Mouse (Mus musculus) gastrocnemius, adult 2 months (tissue): Measurements from ENCODE around the gene Olfr1385. TPM values are rescaled to one million over a fixed set of nuclear protein-coding genes. Genes with fewer than 3 reads are reported as not detected.
"Not testable (repeated sequence)": the region's sequence is repeated elsewhere in the genome, so short reads cannot be mapped to it uniquely, and the experiment has no call there.

Experiments used
- DNase-seq: peaks from one replicate; pipeline ENCODE4 v3.0.0; 2022
- H3K27ac ChIP-seq: fragments of 200-600 bp; 2 replicates; pipeline ENCODE4 v1.8.1; 2022; ENCODE audit warnings: mild to moderate bottlenecking
- H3K4me3 ChIP-seq: fragments of 200-600 bp; 2 replicates; pipeline ENCODE4 v1.8.1; 2022; ENCODE audit warnings: mild to moderate bottlenecking, moderate library complexity
- CTCF ChIP-seq: fragments of 200-600 bp; IDR thresholded peaks from 2 replicates; pipeline ENCODE4 v1.8.1; 2022; ENCODE audit warnings: antibody characterized with exemption, mild to moderate bottlenecking, moderate library complexity
- intact Hi-C: fragments of 180-260 bp; cut with DNase I; formaldehyde crosslinking; loops from one replicate; pipeline ENCODE4 v1.15.1; 2025
- long read RNA-seq, 2 experiments: library from polyadenylated mRNA; stranded (forward); transcript quantifications; one replicate each; pipeline ENCODE4 v2.0.0; 2021
- total RNA-seq, 2 experiments: library from RNA; stranded (reverse); gene quantifications; 2 replicates each; pipeline ENCODE4 v1.2.3; 2021

Olfr1385 gene
- not detected for total RNA-seq
- long read RNA-seq, experiment 1, result 0 reads
- long read RNA-seq, experiment 2, result 0 reads

GRCm38 (mm10) chr11:49488770-49489169 is at the start of gene Olfr1385:
Gene Olfr1385 (plus strand): TSS chr11:49489070.
- intact Hi-C loops, H3K27ac ChIP-seq, H3K4me3 ChIP-seq, DNase-seq: not testable (repeated sequence)

GRCm38 (mm10) chr11:49455043-49455442 is 33.8 kb upstream of the Olfr1385 start, which contains the start of gene Olfr1387:
Gene Olfr1387 (plus strand): TSS chr11:49455343.
- Histone ChIP-seq H3K4me3 (no peak within 1 kb of the TSS), H3K27ac (no peak within 1 kb of the TSS)
- TF ChIP-seq CTCF, result no peak
- DNase-seq, result no peak
- intact Hi-C loops, result no loop called here

- DNase-seq, H3K27ac ChIP-seq, H3K4me3 ChIP-seq, intact Hi-C loops: not testable (repeated sequence)
Observed at GRCm38 (mm10) chr11:49464746-49465145, 24.1 kb upstream of the Olfr1385 start, which contains the start of gene Olfr1386. Gene Olfr1386 (plus strand): TSS chr11:49465046.

DNA sequence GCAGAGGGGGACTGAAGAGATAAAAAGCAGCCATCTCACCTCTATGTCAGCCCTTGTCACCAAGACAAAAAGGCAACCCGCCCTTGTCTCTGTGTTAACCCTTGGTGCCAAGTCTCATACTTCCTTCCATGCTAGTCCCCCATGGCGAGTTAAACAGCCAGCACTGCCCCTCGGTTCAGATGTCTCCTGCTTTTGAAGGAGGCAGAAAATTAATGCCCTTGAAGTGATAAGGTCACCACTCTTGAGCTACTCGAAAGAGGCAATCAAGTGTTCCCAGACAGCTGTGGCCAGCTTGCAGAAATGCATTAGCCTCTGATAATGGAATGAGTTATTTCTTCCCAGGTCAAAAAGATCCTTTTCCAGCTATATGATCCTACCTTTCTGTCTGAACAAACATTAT is 2.9 kb upstream of the Olfr1385 start:
- Histone ChIP-seq H3K4me3 (no peak overlapping the region), H3K27ac (no peak overlapping the region)
- no peak for DNase-seq
- TF ChIP-seq CTCF, result no peak
- intact Hi-C loops, result no loop called here

- Histone ChIP-seq H3K4me3 (no peak overlapping the region), H3K27ac (no peak overlapping the region)
- TF ChIP-seq CTCF, result no peak
- no peak for DNase-seq
- intact Hi-C loops, result no loop called here
Observed at GRCm38 (mm10) chr11:49518086-49518485, 29.2 kb downstream of the Olfr1385 start.

DNA sequence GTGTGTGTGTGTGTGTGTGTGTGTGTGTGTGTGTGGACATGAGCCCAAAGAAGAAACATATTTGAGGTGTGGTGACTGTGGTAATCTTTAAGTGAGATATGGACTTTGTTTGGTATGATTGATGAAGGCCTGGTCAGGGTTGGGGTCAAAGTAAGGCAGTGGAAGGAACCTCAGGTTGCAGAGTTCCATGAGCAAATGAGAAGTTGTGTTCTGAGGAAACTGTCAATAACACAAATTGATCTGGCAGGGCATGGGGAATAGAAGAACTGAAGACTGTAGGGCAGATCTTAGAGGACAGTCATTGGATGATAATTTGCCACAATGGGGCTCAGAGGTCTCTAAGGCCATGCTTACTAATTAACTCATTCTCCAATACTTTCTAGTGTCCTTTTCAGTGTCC is 30.5 kb downstream of the Olfr1385 start, which contains the start of gene Olfr1383:
TSS of gene Olfr1383 (plus strand) at position 301 of the 400 bp plus-strand sequence.
- intact Hi-C loops, result no loop called here
- DNase-seq, result no peak
- Histone ChIP-seq H3K27ac (no peak within 1 kb of the TSS), H3K4me3 (no peak within 1 kb of the TSS)
- TF ChIP-seq CTCF, result no peak

GRCm38 (mm10) chr11:49527947-49528346 is 39.1 kb downstream of the Olfr1385 start, which contains the start of gene Olfr1382:
Gene Olfr1382 (plus strand): TSS chr11:49528247.
- TF ChIP-seq CTCF, result no peak
- DNase-seq, result no peak
- no peak within 1 kb of the TSS for H3K27ac ChIP-seq
- no peak within 1 kb of the TSS for H3K4me3 ChIP-seq
- intact Hi-C loops, result no loop called here

- no peak for TF ChIP-seq CTCF
- Histone ChIP-seq H3K4me3 (no peak overlapping the region), H3K27ac (no peak overlapping the region)
- DNase-seq, result no peak
- intact Hi-C loops, result no loop called here
Observed at GRCm38 (mm10) chr11:49532761-49533160, 43.9 kb downstream of the Olfr1385 start.

DNA sequence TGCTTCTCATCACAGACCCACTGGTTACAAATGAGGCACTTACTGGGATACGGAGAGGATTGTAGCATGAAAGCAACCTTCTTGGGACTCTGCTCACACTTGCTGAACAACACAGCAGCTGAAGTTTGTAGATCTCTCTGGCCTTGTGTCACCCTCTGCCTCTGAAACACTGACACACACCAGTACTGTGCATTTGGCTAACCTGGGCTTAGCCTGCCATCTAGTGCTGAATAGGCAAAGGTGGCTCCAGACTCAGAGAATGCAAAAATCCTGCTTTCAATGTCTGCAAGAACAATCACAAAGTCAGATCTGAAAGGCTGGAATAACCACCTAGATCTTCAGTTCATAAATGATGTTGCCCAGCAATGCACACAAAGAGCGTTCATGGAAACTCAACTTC is 47.8 kb downstream of the Olfr1385 start:
- H3K27ac ChIP-seq, H3K4me3 ChIP-seq, DNase-seq, intact Hi-C loops: not testable (repeated sequence)

GRCm38 (mm10) chr11:49543149-49543548 is 54.3 kb downstream of the Olfr1385 start, which contains the start of gene Olfr1381:
Gene Olfr1381 (plus strand): TSS chr11:49543449.
- H3K27ac ChIP-seq, DNase-seq, H3K4me3 ChIP-seq, intact Hi-C loops: not testable (repeated sequence)

Other genes starting within 250 kb of the Olfr1385 start
- gene Mgat1, start 244.9 kb upstream of the Olfr1385 start, total RNA-seq, result 10 to 100 TPM; 42.0 to 48.0 TPM
- gene Olfr1393, start 210.8 kb upstream of the Olfr1385 start, total RNA-seq, result not detected
- gene Olfr1392, start 203.8 kb upstream of the Olfr1385 start, total RNA-seq, result not detected
- gene Olfr10, start 184.3 kb upstream of the Olfr1385 start, total RNA-seq, result not detected
- not detected for gene Olfr1391, start 166.3 kb upstream of the Olfr1385 start, total RNA-seq
- not detected for gene Olfr1390, start 153.9 kb upstream of the Olfr1385 start, total RNA-seq
- not detected for gene Olfr1389, start 66.0 kb upstream of the Olfr1385 start, total RNA-seq
- gene Olfr1388, start 52.4 kb upstream of the Olfr1385 start, total RNA-seq, result under 1 TPM in 1 of 2 experiments, not detected in 1; 0.13 TPM
- not detected for gene Olfr1387, start 33.7 kb upstream of the Olfr1385 start, total RNA-seq
- gene Olfr1386, start 24.0 kb upstream of the Olfr1385 start, total RNA-seq, result not detected
- not detected for gene Olfr1384, start 17.7 kb downstream of the Olfr1385 start, total RNA-seq
- under 1 TPM in 1 of 2 experiments, not detected in 1; 0.28 TPM for gene Olfr1383, start 30.6 kb downstream of the Olfr1385 start, total RNA-seq
- gene Olfr1382, start 39.2 kb downstream of the Olfr1385 start, total RNA-seq, result not detected
- gene Olfr1381, start 54.4 kb downstream of the Olfr1385 start, total RNA-seq, result not detected
- gene Olfr1380, start 67.8 kb downstream of the Olfr1385 start, total RNA-seq, result not detected
- 1 to 10 TPM; 2.8 to 4.3 TPM for gene Flt4, start 120.2 kb downstream of the Olfr1385 start, total RNA-seq
- gene Scgb3a1, start 174.5 kb downstream of the Olfr1385 start, total RNA-seq, result not detected
- 10 to 100 TPM in 1 of 2 experiments, 1 to 10 TPM in 1; 8.1 to 14.5 TPM for gene Cnot6, start 223.7 kb downstream of the Olfr1385 start, total RNA-seq